Mouse (Mus musculus) spleen, adult 2 months (tissue): Measurements from ENCODE around the gene Grid2.

Experiments used
- CTCF ChIP-seq: fragments of 200-500 bp; IDR thresholded peaks from 2 replicates; pipeline ENCODE4 v1.5.1; 2011; ENCODE audit warnings: mild to moderate bottlenecking, inconsistent platforms; ENCODE audit not compliant: insufficient read depth, insufficient read length, insufficient replicate concordance; ENCODE audit errors: extremely low read depth
- POLR2A ChIP-seq: fragments of 200-500 bp; IDR thresholded peaks from 2 replicates; pipeline ENCODE4 v1.6.1; 2011; ENCODE audit warnings: low read depth, low read length, inconsistent platforms

- no peak for TF ChIP-seq CTCF
- no peak for TF ChIP-seq POLR2A
Observed at GRCm38 (mm10) chr6:63733740-63734139, 478.1 kb downstream of the Grid2 start.
